Mouse (Mus musculus): ENCODE results near the gene Lcor.

- TF ChIP-seq GATA1 (IDR thresholded peaks at IDR 0.05; ENCODE audit: borderline replicate concordance, low read length) (no peak), FLI1 (IDR thresholded peaks at IDR 0.05; ENCODE audit: low read length) (no peak)
Measured at GRCm38 (mm10) chr19:41591808-41592207, 109.4 kb downstream of the Lcor start.

Data from megakaryocyte, embryonic 14.5 days (primary cell).